Mouse (Mus musculus) lung, adult 2 months (tissue): ENCODE measurements around the gene Cenpc1.

Experiments
- CTCF ChIP-seq: fragments of 200-500 bp; IDR thresholded peaks from 2 replicates; pipeline ENCODE4 v1.5.1; 2011; ENCODE audit warnings: mild to moderate bottlenecking, low read length, control low read depth; ENCODE audit not compliant: insufficient read depth
- POLR2A ChIP-seq: fragments of 200-500 bp; IDR thresholded peaks from 2 replicates; pipeline ENCODE4 v1.6.1; 2011; ENCODE audit warnings: low read depth, mild to moderate bottlenecking, control low read depth, low read length, borderline replicate concordance; ENCODE audit errors: extremely low read depth

- TF ChIP-seq POLR2A (no peak), CTCF (no peak)
Measured at GRCm38 (mm10) chr5:86111074-86111473, 45.7 kb upstream of the Cenpc1 start.
